Mouse (Mus musculus) liver, embryonic 16.5 days (tissue): Measurements from ENCODE around the gene Pik3ap1. TPM values are rescaled to one million over a fixed set of nuclear protein-coding genes. Genes with fewer than 3 reads are reported as not detected.

Experiments used
- ATAC-seq: fragments of 200-750 bp; cut with Nextera tagmentation; 2 replicates; pipeline ENCODE4 v1.8.0; 2017; ENCODE audit warnings: low read depth, mild to moderate bottlenecking, moderate number of reproducible peaks, moderate library complexity
- H3K27ac ChIP-seq: fragments of 300-500 bp; sonication (generic); 2 replicates; pipeline ENCODE4 v1.5.1; 2014; ENCODE audit warnings: mild to moderate bottlenecking, low read length
- H3K27me3 ChIP-seq: fragments of 300-500 bp; sonication (generic); 2 replicates; pipeline ENCODE4 v1.6.1; 2014; ENCODE audit warnings: low read depth, low read length, mixed read lengths; ENCODE audit not compliant: control insufficient read depth, insufficient read depth
- H3K36me3 ChIP-seq: fragments of 300-500 bp; sonication (generic); 2 replicates; pipeline ENCODE4 v1.6.1; 2014; ENCODE audit warnings: mild to moderate bottlenecking; ENCODE audit not compliant: control insufficient read depth, insufficient read depth
- H3K4me1 ChIP-seq: fragments of 300-500 bp; sonication (generic); 2 replicates; pipeline ENCODE4 v1.6.1; 2014; ENCODE audit warnings: low read depth, low read length, mixed read lengths; ENCODE audit not compliant: control insufficient read depth
- H3K4me2 ChIP-seq: fragments of 300-500 bp; sonication (generic); 2 replicates; pipeline ENCODE4 v1.6.1; 2014; ENCODE audit warnings: low read depth, low read length, mixed read lengths
- H3K4me3 ChIP-seq: fragments of 300-500 bp; sonication (generic); 2 replicates; pipeline ENCODE4 v1.5.1; 2014; ENCODE audit warnings: low read depth, mild to moderate bottlenecking, low read length
- H3K9ac ChIP-seq: fragments of 300-500 bp; sonication (generic); 2 replicates; pipeline ENCODE4 v1.6.1; 2014; ENCODE audit warnings: low read depth, low read length
- H3K9me3 ChIP-seq: fragments of 300-500 bp; sonication (generic); replicated peaks from 2 replicates; pipeline ENCODE4 v1.6.1; 2016; ENCODE audit warnings: low read length; ENCODE audit not compliant: control insufficient read depth
- WGBS: fragments of 180-500 bp; shearing (Covaris S2); extraction: QIAGEN DNeasy Blood & Tissue Kit; methylation state at CpG from one replicate; pipeline ENCODE4 v1.1.7; 2014; ENCODE audit not compliant: insufficient replicate concordance; 5-methylcytosine and 5-hydroxymethylcytosine counted together
- polyA plus RNA-seq: library from polyadenylated mRNA; unstranded; fragments of >200 nt; fragmentation: Nextera tagmentation; extraction: Ambion mirVana; gene quantifications from 2 replicates; pipeline ENCODE4 v1.2.1, GENCODE M21; 2015

The Pik3ap1 gene
- polyA plus RNA-seq, 1 experiment from 2014 or later, result 17.9 TPM

GRCm38 (mm10) chr19:41344666-41345027 lies 40.3 kb downstream of the Pik3ap1 start:
- Histone ChIP-seq H3K36me3 (no peaks in the 10 kb centered on the region), H3K4me3 (no peak overlapping the region), H3K9ac (no peak overlapping the region), H3K27me3 (no peaks in the 10 kb centered on the region), H3K4me2 (0 out of 2 replicates have a peak overlapping the region, but pooled peaks have one; percentile 15), H3K4me1 (peaks cover 24% of the 10 kb centered on the region), H3K27ac (peak overlapping the region; percentile 78), H3K9me3 (no peaks in the 10 kb centered on the region)
- ATAC-seq, result no peak
- WGBS, result 19% methylated on average over 8 of the region's 8 CpGs

DNA sequence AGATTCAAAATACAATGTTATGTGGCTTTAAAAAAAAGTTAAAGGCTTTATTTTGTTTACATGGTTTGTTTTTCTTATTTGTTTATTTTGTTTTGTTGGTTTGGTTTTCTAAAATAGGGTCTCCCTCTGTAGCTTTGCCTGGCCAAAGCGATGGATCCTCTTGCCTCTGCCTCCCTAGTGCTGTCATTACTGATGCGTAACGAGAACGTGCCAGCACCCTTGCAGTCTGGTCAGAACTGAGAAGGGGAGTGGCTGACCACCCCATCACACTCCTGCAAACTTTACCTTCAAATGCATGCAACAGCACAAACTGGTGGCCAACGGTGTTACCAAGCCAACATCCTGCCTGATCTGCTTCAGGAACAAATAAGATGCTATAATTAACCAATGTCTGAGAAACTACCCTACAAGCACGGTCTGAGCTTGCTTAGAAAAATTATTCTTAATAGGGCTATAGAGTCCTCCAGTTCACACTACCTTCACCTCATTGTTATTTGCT lies 42.3 kb downstream of the Pik3ap1 start:
- Histone ChIP-seq H3K4me3 (no peak overlapping the region), H3K9me3 (no peaks in the 10 kb centered on the region), H3K4me1 (peaks cover 28% of the 10 kb centered on the region), H3K36me3 (no peaks in the 10 kb centered on the region), H3K4me2 (no peak overlapping the region), H3K27me3 (no peaks in the 10 kb centered on the region), H3K27ac (no peak overlapping the region), H3K9ac (no peak overlapping the region)
- 60% methylated on average over 6 of the region's 6 CpGs for WGBS
- no peak for ATAC-seq

GRCm38 (mm10) chr19:41341677-41342076 lies 43.2 kb downstream of the Pik3ap1 start:
- Histone ChIP-seq H3K9ac (no peak overlapping the region), H3K27me3 (no peaks in the 10 kb centered on the region), H3K9me3 (no peaks in the 10 kb centered on the region), H3K27ac (no peak overlapping the region), H3K4me3 (no peak overlapping the region), H3K4me1 (peaks cover 23% of the 10 kb centered on the region), H3K36me3 (no peaks in the 10 kb centered on the region), H3K4me2 (no peak overlapping the region)
- 29% methylated on average over 5 of the region's 5 CpGs for WGBS
- ATAC-seq, result no peak

GRCm38 (mm10) chr19:41339020-41339836 lies 45.7 kb downstream of the Pik3ap1 start:
- Histone ChIP-seq H3K4me2 (no peak overlapping the region), H3K9me3 (no peaks in the 10 kb centered on the region)

GRCm38 (mm10) chr19:41338379-41338778 lies 46.5 kb downstream of the Pik3ap1 start:
- no peaks in the 10 kb centered on the region for H3K27me3 ChIP-seq
- no peak overlapping the region for H3K27ac ChIP-seq
- WGBS, result 56% methylated on average over 6 of the region's 6 CpGs
- H3K36me3 ChIP-seq, result no peaks in the 10 kb centered on the region
- no peak for ATAC-seq
- no peak overlapping the region for H3K4me3 ChIP-seq
- H3K9me3 ChIP-seq, result no peaks in the 10 kb centered on the region
- H3K9ac ChIP-seq, result no peak overlapping the region
- no peak overlapping the region for H3K4me2 ChIP-seq
- peaks cover 12% of the 10 kb centered on the region for H3K4me1 ChIP-seq

More at GRCm38 (mm10) chr19:41339020-41339836, 45.7 kb downstream of the Pik3ap1 start:
- Histone ChIP-seq H3K36me3 (no peaks in the 10 kb centered on the region), H3K27ac (peak overlapping the region; percentile 55; the same call in 1 of the 2 replicates), H3K4me1 (peaks cover 15% of the 10 kb centered on the region), H3K9ac (no peak overlapping the region; the same call in 1 of the 2 replicates), H3K27me3 (no peaks in the 10 kb centered on the region), H3K4me3 (no peak overlapping the region)
- 16% methylated on average over 21 of the region's 21 CpGs for WGBS
- ATAC-seq, result peak; percentile 74

DNA sequence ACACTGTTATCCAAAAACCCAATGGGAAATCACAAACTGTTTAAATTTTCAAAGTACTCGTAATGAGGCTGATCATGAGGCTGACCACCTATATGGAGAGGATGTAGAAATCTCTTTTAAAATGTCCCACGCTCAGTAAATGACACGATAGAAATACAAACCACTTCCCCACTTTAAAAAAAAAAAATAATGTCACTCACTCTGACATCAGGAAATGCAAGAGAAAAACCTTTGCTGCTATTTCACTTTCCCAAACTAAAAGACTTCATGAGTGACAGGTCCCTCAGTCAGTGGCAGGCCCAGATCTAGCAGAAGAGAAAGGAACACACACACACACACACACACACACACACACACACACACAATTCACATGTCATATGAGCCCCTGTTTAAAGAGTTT lies 49.2 kb downstream of the Pik3ap1 start:
- H3K9ac ChIP-seq, result no peak overlapping the region
- 38% methylated on average over 3 of the region's 3 CpGs for WGBS
- H3K4me2 ChIP-seq, result no peak overlapping the region
- no peak for ATAC-seq
- peaks cover 9% of the 10 kb centered on the region for H3K4me1 ChIP-seq
- H3K9me3 ChIP-seq, result no peaks in the 10 kb centered on the region
- H3K27me3 ChIP-seq, result no peaks in the 10 kb centered on the region
- H3K4me3 ChIP-seq, result no peak overlapping the region
- no peaks in the 10 kb centered on the region for H3K36me3 ChIP-seq
- H3K27ac ChIP-seq, result no peak overlapping the region

DNA sequence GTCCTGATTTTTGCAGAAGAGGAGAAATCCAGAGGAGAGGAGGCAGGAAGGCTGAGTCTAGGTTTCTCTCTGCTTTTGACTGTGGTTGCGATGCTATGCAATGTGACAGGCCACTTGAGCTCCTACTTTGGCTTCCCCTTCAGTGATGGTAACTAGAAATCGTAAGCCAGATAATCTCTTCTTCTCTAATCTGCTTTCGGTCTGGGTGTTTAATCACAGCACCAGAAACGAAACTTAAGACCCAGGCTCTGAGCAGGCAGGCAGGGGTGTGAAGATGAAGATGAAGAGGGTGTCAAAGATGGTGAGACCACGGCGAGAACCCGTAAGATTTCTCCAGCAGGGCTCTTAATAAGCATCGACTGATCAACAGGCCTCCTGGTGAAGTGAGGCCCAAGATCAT lies 51.9 kb downstream of the Pik3ap1 start:
- Histone ChIP-seq H3K36me3 (no peaks in the 10 kb centered on the region; the same call in 1 of the 2 replicates), H3K4me1 (no peaks in the 10 kb centered on the region), H3K27ac (no peak overlapping the region), H3K27me3 (no peaks in the 10 kb centered on the region), H3K4me2 (no peak overlapping the region), H3K9me3 (no peaks in the 10 kb centered on the region), H3K9ac (no peak overlapping the region), H3K4me3 (no peak overlapping the region)
- WGBS, result 58% methylated on average over 8 of the region's 8 CpGs
- no peak for ATAC-seq

DNA sequence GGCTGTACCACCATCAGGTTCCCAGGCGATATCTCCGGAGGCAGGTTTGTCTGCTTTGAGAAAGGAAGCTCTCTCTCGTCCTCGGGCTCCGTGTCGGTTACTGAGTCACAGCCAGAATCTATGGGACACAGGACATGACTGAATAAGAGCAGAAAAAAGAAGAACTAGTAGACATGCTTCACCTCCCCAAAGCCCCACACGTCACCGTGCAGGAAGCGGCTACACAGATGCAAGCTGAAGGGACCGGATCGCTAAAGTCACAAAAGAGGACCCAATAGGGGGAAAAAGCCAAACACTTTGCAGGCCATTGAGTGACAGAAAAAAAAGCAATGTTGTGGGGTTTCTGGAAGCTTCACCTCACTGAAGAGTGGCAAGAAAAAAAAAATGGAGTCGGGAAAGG lies 52.7 kb downstream of the Pik3ap1 start:
- no peak for ATAC-seq
- WGBS, result 21% methylated on average over 12 of the region's 12 CpGs

GRCm38 (mm10) chr19:41330401-41330800 lies 54.5 kb downstream of the Pik3ap1 start:
- ATAC-seq, result peak; percentile 41; the same call in 1 of the 2 replicates
- no peaks in the 10 kb centered on the region; the same call in 1 of the 2 replicates for H3K36me3 ChIP-seq
- 69% methylated on average over 7 of the region's 7 CpGs for WGBS
- no peak overlapping the region for H3K4me3 ChIP-seq
- no peak overlapping the region for H3K9ac ChIP-seq
- no peak overlapping the region for H3K4me2 ChIP-seq
- no peaks in the 10 kb centered on the region for H3K9me3 ChIP-seq
- no peaks in the 10 kb centered on the region for H3K4me1 ChIP-seq
- H3K27me3 ChIP-seq, result no peaks in the 10 kb centered on the region
- no peak overlapping the region for H3K27ac ChIP-seq

More for the DNA sequence above, 52.7 kb downstream of the Pik3ap1 start:
- Histone ChIP-seq H3K9me3 (no peaks in the 10 kb centered on the region), H3K36me3 (no peaks in the 10 kb centered on the region; the same call in 1 of the 2 replicates), H3K4me2 (no peak overlapping the region), H3K4me3 (no peak overlapping the region), H3K27ac (no peak overlapping the region), H3K4me1 (no peaks in the 10 kb centered on the region), H3K9ac (no peak overlapping the region), H3K27me3 (no peaks in the 10 kb centered on the region)
